Mouse (Mus musculus) midbrain, embryonic 15.5 days (tissue): ENCODE data around the gene Bbs9. TPM values are rescaled to one million over a fixed set of nuclear protein-coding genes. Genes with fewer than 3 reads are reported as not detected.

Source experiments
- ATAC-seq: fragments of 200-750 bp; cut with Nextera tagmentation; replicated peaks from 2 replicates; pipeline ENCODE4 v1.8.0; 2017; ENCODE audit warnings: moderate TSS enrichment
- H3K27ac ChIP-seq: fragments of 300-500 bp; sonication (generic); 2 replicates; pipeline ENCODE4 v1.5.1; 2015; ENCODE audit warnings: mild to moderate bottlenecking, inconsistent platforms
- H3K27me3 ChIP-seq: fragments of 300-500 bp; sonication (generic); replicated peaks from 2 replicates; pipeline ENCODE4 v1.6.1; 2015; ENCODE audit warnings: inconsistent platforms
- H3K36me3 ChIP-seq: fragments of 300-500 bp; sonication (generic); replicated peaks from 2 replicates; pipeline ENCODE4 v1.6.1; 2015; ENCODE audit warnings: inconsistent platforms
- H3K4me1 ChIP-seq: fragments of 300-500 bp; sonication (generic); 2 replicates; pipeline ENCODE4 v1.6.1; 2015; ENCODE audit warnings: inconsistent platforms
- H3K4me2 ChIP-seq: fragments of 300-500 bp; sonication (generic); 2 replicates; pipeline ENCODE4 v1.6.1; 2015; ENCODE audit warnings: inconsistent platforms, mild to moderate bottlenecking, moderate library complexity
- H3K4me3 ChIP-seq: fragments of 300-500 bp; sonication (generic); 2 replicates; pipeline ENCODE4 v1.5.1; 2015; ENCODE audit warnings: mild to moderate bottlenecking, inconsistent platforms
- H3K9ac ChIP-seq: fragments of 300-500 bp; sonication (generic); 2 replicates; pipeline ENCODE4 v1.6.1; 2015; ENCODE audit warnings: mild to moderate bottlenecking, inconsistent platforms
- H3K9me3 ChIP-seq: fragments of 300-500 bp; sonication (generic); 2 replicates; pipeline ENCODE4 v1.6.1; 2016; ENCODE audit warnings: inconsistent platforms
- WGBS: fragments of 180-500 bp; shearing (Covaris S2); methylation state at CpG from one replicate; pipeline ENCODE4 v1.1.7; 2015; ENCODE audit warnings: mixed read lengths; 5-methylcytosine and 5-hydroxymethylcytosine counted together
- polyA plus RNA-seq: library from polyadenylated mRNA; unstranded; fragments of >200 nt; fragmentation: Nextera tagmentation; extraction: Ambion mirVana; gene quantifications from 2 replicates; pipeline ENCODE4 v1.2.1, GENCODE M21; 2015

Gene Bbs9
- polyA plus RNA-seq, 1 experiment from 2014 or later = 25.0 TPM

GRCm38 (mm10) chr9:22815093-22815458, 339.6 kb downstream of the Bbs9 start:
- H3K4me3 ChIP-seq = no peak overlapping the region
- WGBS = 64% methylated on average over 7 of the region's 7 CpGs
- H3K9ac ChIP-seq = no peak overlapping the region
- H3K27ac ChIP-seq = no peak overlapping the region
- no peaks in the 10 kb centered on the region for H3K27me3 ChIP-seq
- H3K9me3 ChIP-seq = no peaks in the 10 kb centered on the region
- no peak overlapping the region for H3K4me2 ChIP-seq
- ATAC-seq = peak; percentile 30; the same call in 1 of the 2 replicates
- no peaks in the 10 kb centered on the region for H3K36me3 ChIP-seq
- H3K4me1 ChIP-seq = no peaks in the 10 kb centered on the region

GRCm38 (mm10) chr9:22819539-22819938, 344.0 kb downstream of the Bbs9 start:
- no peak overlapping the region for H3K4me3 ChIP-seq
- no peak for ATAC-seq
- no peak overlapping the region for H3K27ac ChIP-seq
- H3K36me3 ChIP-seq = no peaks in the 10 kb centered on the region
- no peak overlapping the region for H3K9ac ChIP-seq
- H3K9me3 ChIP-seq = no peaks in the 10 kb centered on the region
- 86% methylated on average over 6 of the region's 6 CpGs for WGBS
- H3K4me1 ChIP-seq = no peaks in the 10 kb centered on the region
- no peaks in the 10 kb centered on the region for H3K27me3 ChIP-seq
- no peak overlapping the region for H3K4me2 ChIP-seq

GRCm38 (mm10) chr9:22820646-22821185, 345.2 kb downstream of the Bbs9 start:
- Histone ChIP-seq H3K27me3 (no peaks in the 10 kb centered on the region; the same call in 1 of the 2 replicates), H3K9me3 (no peaks in the 10 kb centered on the region), H3K27ac (no peak overlapping the region), H3K9ac (no peak overlapping the region), H3K4me1 (no peaks in the 10 kb centered on the region), H3K36me3 (no peaks in the 10 kb centered on the region), H3K4me2 (no peak overlapping the region), H3K4me3 (no peak overlapping the region)
- WGBS = 25% methylated on average over 6 of the region's 6 CpGs
- no peak for ATAC-seq

DNA sequence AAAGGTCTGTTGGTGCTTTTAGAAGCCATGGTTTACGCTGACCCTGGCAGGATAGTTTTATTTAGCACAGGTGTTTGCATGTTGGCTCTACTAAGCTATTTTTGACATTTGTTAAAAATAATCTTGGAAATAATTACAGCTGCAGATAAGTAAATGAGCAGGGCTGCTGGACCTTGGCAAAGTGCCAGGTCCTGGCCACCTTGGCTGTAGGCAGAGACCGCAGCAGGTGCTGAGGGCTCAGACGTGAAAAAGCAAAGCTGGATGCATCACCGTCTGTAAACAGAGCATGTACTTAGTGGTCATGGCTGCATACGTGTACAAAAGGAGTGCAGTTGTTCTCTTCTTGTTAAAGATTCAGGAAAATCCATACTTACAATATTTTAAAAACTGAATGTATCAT, 347.3 kb downstream of the Bbs9 start:
- no peak overlapping the region for H3K9ac ChIP-seq

GRCm38 (mm10) chr9:22823856-22824255, 348.3 kb downstream of the Bbs9 start:
- H3K27me3 ChIP-seq = no peaks in the 10 kb centered on the region; the same call in 1 of the 2 replicates
- no peak overlapping the region for H3K4me3 ChIP-seq
- H3K9ac ChIP-seq = no peak overlapping the region
- no peaks in the 10 kb centered on the region for H3K4me1 ChIP-seq
- no peaks in the 10 kb centered on the region for H3K36me3 ChIP-seq
- ATAC-seq = no peak
- H3K4me2 ChIP-seq = no peak overlapping the region
- WGBS = 64% methylated on average over 3 of the region's 3 CpGs
- H3K27ac ChIP-seq = no peak overlapping the region
- H3K9me3 ChIP-seq = no peaks in the 10 kb centered on the region

More for the DNA sequence above, 347.3 kb downstream of the Bbs9 start:
- Histone ChIP-seq H3K27ac (no peak overlapping the region), H3K9me3 (no peaks in the 10 kb centered on the region), H3K4me2 (no peak overlapping the region), H3K36me3 (no peaks in the 10 kb centered on the region), H3K4me1 (no peaks in the 10 kb centered on the region), H3K27me3 (no peaks in the 10 kb centered on the region; the same call in 1 of the 2 replicates), H3K4me3 (no peak overlapping the region)
- no peak for ATAC-seq
- 68% methylated on average over 5 of the region's 5 CpGs for WGBS

DNA sequence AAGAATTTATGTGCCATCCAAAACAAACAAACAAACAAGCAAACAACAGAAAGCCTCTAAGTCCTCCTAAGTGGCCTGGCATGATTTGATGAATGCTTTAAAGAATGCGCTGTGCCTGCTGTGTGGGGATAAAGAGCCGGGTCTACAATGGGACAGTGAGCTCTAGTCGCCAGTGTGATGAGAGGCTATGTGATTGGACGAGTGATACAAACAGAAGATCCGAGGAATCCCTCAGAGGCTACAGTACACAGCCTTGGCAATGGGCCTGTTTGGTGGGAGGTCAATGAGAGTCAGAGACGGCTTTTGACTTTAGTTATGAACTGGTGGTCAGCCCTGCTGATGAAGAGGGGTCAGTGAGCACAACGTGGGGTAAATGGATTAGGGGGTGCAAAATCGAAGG, 349.4 kb downstream of the Bbs9 start:
- WGBS = 23% methylated on average over 8 of the region's 8 CpGs
- no peak for ATAC-seq

DNA sequence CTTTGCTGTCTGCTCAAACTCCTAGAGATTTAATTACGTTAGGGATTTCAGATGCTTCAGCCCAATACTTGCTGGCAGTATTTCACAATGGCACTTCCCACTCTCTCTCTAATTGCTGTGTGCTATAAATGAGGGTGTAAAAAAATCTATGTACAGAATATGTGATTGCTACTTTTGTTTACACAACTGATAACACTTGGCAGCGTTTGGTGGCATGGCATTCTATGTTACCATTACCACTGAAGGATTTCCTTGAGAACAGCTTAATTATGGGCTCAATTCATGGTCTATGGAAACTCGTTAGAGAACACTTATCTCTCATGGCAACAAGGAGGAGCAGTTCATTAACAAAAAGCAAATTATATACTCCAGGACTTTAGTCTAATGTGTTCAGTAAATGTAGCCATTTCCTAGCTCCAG, 351.1 kb downstream of the Bbs9 start:
- H3K4me3 ChIP-seq = no peak overlapping the region
- ATAC-seq = no peak
- H3K27ac ChIP-seq = no peak overlapping the region
- H3K9ac ChIP-seq = no peak overlapping the region
- 49% methylated on average over 3 of the region's 3 CpGs for WGBS
- no peak overlapping the region for H3K4me2 ChIP-seq
- H3K27me3 ChIP-seq = no peaks in the 10 kb centered on the region; the same call in 1 of the 2 replicates
- no peaks in the 10 kb centered on the region for H3K36me3 ChIP-seq
- H3K9me3 ChIP-seq = no peaks in the 10 kb centered on the region
- H3K4me1 ChIP-seq = peaks cover 12% of the 10 kb centered on the region; the same call in 1 of the 2 replicates

More for the DNA sequence above, 349.4 kb downstream of the Bbs9 start:
- Histone ChIP-seq H3K4me3 (no peak overlapping the region), H3K4me1 (peaks cover 7% of the 10 kb centered on the region; the same call in 1 of the 2 replicates), H3K9ac (no peak overlapping the region), H3K27ac (no peak overlapping the region), H3K36me3 (no peaks in the 10 kb centered on the region), H3K4me2 (no peak overlapping the region), H3K9me3 (no peaks in the 10 kb centered on the region), H3K27me3 (no peaks in the 10 kb centered on the region; the same call in 1 of the 2 replicates)

DNA sequence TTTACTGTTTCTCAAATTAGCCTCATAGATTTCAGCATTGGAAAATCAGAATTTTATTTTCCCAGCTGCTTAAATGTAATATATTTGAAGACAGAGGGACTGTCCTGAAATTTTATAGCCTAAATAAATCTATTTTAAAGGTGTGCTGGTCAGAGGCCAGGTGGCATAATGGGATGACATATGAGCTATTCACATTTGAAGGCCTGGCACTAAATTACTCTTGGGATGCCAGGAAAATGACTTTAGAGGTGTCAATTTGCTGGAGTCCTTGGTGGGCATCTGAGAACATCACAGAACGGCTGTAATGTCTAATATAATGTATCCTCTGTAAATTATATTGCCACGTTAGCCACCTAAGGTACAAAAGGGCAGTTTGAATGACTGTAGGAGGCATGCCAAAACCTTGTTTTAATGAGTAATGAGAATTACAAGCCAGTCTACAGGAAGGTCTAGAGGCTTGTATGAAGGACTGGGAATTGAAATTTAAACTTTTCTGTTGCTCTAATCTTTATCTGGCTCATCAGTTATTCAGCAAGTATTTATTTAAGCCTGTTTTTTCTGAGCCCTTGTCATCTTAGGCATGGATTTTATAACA, 351.8 kb downstream of the Bbs9 start:
- Histone ChIP-seq H3K27ac (no peak overlapping the region), H3K27me3 (no peaks in the 10 kb centered on the region; the same call in 1 of the 2 replicates), H3K4me3 (no peak overlapping the region), H3K4me1 (peaks cover 12% of the 10 kb centered on the region; the same call in 1 of the 2 replicates), H3K4me2 (no peak overlapping the region), H3K36me3 (no peaks in the 10 kb centered on the region), H3K9me3 (no peaks in the 10 kb centered on the region), H3K9ac (no peak overlapping the region)
- WGBS = 53% methylated on average over 2 of the region's 2 CpGs
- no peak for ATAC-seq

GRCm38 (mm10) chr9:22829212-22829960, 353.9 kb downstream of the Bbs9 start:
- Histone ChIP-seq H3K27me3 (no peaks in the 10 kb centered on the region; the same call in 1 of the 2 replicates), H3K9me3 (no peaks in the 10 kb centered on the region), H3K4me3 (no peak overlapping the region), H3K27ac (peak overlapping the region; percentile 47), H3K4me2 (peak overlapping the region; percentile 9), H3K36me3 (no peaks in the 10 kb centered on the region), H3K4me1 (peaks cover 12% of the 10 kb centered on the region; the same call in 1 of the 2 replicates), H3K9ac (peak overlapping the region; percentile 12; the same call in 1 of the 2 replicates)
- 42% methylated on average over 21 of the region's 21 CpGs for WGBS
- peak; percentile 83 for ATAC-seq

DNA sequence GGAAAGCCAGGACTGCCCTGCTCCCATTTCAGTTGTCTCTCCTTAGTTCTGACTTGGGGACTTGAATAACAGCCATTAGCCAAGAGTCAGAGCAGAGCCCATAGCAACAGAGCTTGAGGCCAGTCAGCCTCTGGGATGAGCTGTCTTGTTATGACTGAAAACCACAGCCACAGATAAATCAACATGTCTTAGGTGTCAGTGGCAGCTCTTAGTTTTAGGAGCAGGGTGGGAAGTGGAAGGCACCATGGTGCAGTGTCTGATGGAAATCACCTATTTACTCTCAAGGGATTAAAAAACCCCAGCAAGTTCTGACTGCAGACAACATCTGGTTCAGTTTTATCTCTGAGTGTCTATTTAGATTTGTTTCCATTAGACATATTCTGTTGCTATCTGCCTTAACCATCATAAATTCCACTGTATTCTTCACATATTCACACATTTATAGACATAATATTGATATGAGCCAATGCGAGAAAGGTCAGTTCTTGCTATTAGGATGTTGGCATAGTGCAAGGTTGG, 359.5 kb downstream of the Bbs9 start:
- 98% methylated on average over 1 of the region's 1 CpGs for WGBS
- Histone ChIP-seq H3K9me3 (no peaks in the 10 kb centered on the region), H3K9ac (no peak overlapping the region), H3K27ac (no peak overlapping the region), H3K4me1 (peaks cover 4% of the 10 kb centered on the region; the same call in 1 of the 2 replicates), H3K4me3 (no peak overlapping the region), H3K4me2 (no peak overlapping the region), H3K36me3 (no peaks in the 10 kb centered on the region), H3K27me3 (no peaks in the 10 kb centered on the region)
- no peak for ATAC-seq

DNA sequence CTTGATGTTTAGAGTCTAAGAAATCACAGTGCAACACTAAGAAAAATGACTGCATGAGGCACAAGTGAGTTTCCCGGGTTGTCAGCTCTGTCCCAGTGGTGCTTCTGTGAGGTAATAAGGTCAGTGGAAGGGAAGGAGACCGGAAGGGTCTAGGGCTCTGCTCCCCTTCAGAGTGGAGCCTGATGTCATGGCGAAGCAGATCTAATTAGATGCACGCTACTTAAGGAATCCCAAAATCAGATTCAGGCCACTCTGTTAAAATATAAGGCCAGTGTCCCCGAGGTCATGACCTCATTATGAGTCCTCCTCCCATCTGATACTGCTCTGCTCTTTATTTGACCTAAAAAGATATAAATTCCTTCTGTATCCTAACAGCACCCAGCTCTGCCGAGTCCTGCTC, 361.5 kb downstream of the Bbs9 start:
- Histone ChIP-seq H3K4me1 (no peaks in the 10 kb centered on the region), H3K27me3 (no peaks in the 10 kb centered on the region), H3K4me3 (no peak overlapping the region), H3K4me2 (no peak overlapping the region), H3K27ac (no peak overlapping the region), H3K9ac (no peak overlapping the region), H3K9me3 (no peaks in the 10 kb centered on the region), H3K36me3 (no peaks in the 10 kb centered on the region)
- WGBS = 46% methylated on average over 6 of the region's 6 CpGs
- no peak for ATAC-seq

DNA sequence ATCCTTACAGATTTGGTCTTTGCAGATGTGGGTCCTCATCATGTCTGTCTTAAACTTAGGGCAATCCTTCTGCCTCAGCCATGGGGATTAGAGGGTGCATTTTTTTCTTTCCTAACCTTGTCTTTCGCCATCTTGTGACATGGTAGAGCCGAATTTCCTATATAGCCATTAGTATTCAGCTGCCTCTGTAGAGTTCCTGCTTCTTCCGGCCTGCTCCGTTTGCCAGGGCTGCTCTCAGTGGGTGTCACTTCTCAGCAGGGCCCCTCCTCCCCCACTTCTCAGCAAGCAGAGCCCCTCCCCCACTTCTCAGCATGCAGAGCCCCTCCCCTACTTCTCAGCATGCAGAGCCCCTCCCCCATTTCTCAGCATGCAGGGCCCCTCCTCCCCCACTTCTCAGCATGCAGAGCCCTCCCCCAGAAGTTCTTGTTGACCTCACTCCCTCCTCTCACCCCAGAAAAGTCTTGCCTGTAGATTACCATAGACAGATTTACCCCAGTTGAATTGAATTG, 362.2 kb downstream of the Bbs9 start:
- ATAC-seq = no peak
- no peaks in the 10 kb centered on the region for H3K36me3 ChIP-seq
- WGBS = 25% methylated on average over 4 of the region's 4 CpGs

More for the DNA sequence above, 362.2 kb downstream of the Bbs9 start:
- no peaks in the 10 kb centered on the region for H3K9me3 ChIP-seq
- H3K4me3 ChIP-seq = no peak overlapping the region
- H3K4me1 ChIP-seq = no peaks in the 10 kb centered on the region
- no peak overlapping the region for H3K9ac ChIP-seq
- H3K4me2 ChIP-seq = no peak overlapping the region
- H3K27ac ChIP-seq = no peak overlapping the region
- H3K27me3 ChIP-seq = no peaks in the 10 kb centered on the region
